Mouse (Mus musculus): Measurements from ENCODE around the gene Sync. TPM values are rescaled to one million over a fixed set of nuclear protein-coding genes. Genes with fewer than 3 reads are reported as not detected.

The Sync gene
- total and polyA plus RNA-seq, 3 experiments: 0.31 to 0.43 TPM; not detected in 1

GRCm38 (mm10) chr4:129276453-129276865, 11.0 kb upstream of the Sync start:
- DNase-seq (ENCODE audit: low read depth, low spot score): peak; percentile 92
- Histone ChIP-seq H3K79me2 (ENCODE audit: control insufficient read depth, insufficient read depth, low read length, poor library complexity) (no peaks in the 10 kb centered on the region), H3K9me3 (replicated peaks; ENCODE audit: insufficient read depth, low read length) (no peaks in the 10 kb centered on the region), H3K9ac (ENCODE audit: control insufficient read depth, low read depth, low read length, poor library complexity, severe bottlenecking) (no peak overlapping the region), H3K27ac (ENCODE audit: control insufficient read depth, low read depth, low read length) (no peak overlapping the region), H3K27me3 (ENCODE audit: control insufficient read depth in 1 of 2, insufficient read depth in 2 of 2, low read length in 2 of 2) (no peaks in the 10 kb centered on the region), H3K4me3 (ENCODE audit: control insufficient read depth in 1 of 2, insufficient read depth in 1 of 2, low read depth in 2 of 2, low read length in 2 of 2) (no peak overlapping the region), H3K36me3 (ENCODE audit: control insufficient read depth in 1 of 2, insufficient read depth in 2 of 2, low read length in 2 of 2) (no peaks in the 10 kb centered on the region), H3K4me1 (ENCODE audit: control insufficient read depth in 1 of 2, insufficient read depth in 2 of 2, low read length in 2 of 2) (peaks cover 0 to 8% of the 10 kb centered on the region in 2 experiments; a peak in 2 of 4 replicates)
- TF ChIP-seq RCOR1 (IDR thresholded peaks at IDR 0.05; ENCODE audit: low read depth, low read length) (no peak), MYB (IDR thresholded peaks at IDR 0.05; ENCODE audit: low read depth, low read length) (no peak), HCFC1 (IDR thresholded peaks at IDR 0.05; ENCODE audit: low read depth, low read length) (peak; percentile 54; the same call in 1 of the 2 replicates), USF2 (IDR thresholded peaks at IDR 0.05; ENCODE audit: borderline replicate concordance in 1 of 2, insufficient read depth in 1 of 2, low read depth in 1 of 2, low read length in 2 of 2) (no peak), MXI1 (IDR thresholded peaks at IDR 0.05; ENCODE audit: low read depth, low read length) (peak; percentile 53; the same call in 1 of the 2 replicates), NRF1 (IDR thresholded peaks at IDR 0.05; ENCODE audit: insufficient read depth, low read depth, low read length, poor library complexity, severe bottlenecking) (no peak), ZKSCAN1 (IDR thresholded peaks at IDR 0.05; ENCODE audit: low read depth, low read length) (no peak), CTCF (IDR thresholded peaks at IDR 0.05 in 2 of 3, conservative IDR thresholded peaks at IDR 0.05 in 1 of 3; ENCODE audit: control insufficient read depth in 1 of 3, insufficient read depth in 1 of 3, low read depth in 2 of 3, low read length in 3 of 3, poor library complexity in 1 of 3, severe bottlenecking in 1 of 3) (peak in 2 of 3 experiments; percentile 98 to 99; a peak in 5 of 6 replicates), MEF2A (IDR thresholded peaks at IDR 0.05; ENCODE audit: extremely low read depth, insufficient replicate concordance, low read depth, low read length, poor library complexity, severe bottlenecking) (no peak), TAL1 (IDR thresholded peaks at IDR 0.05; ENCODE audit: low read length) (0 out of 2 replicates have a peak, but pooled peaks have one; percentile 15), TCF12 (IDR thresholded peaks at IDR 0.05; ENCODE audit: low read depth, low read length) (no peak), CHD2 (IDR thresholded peaks at IDR 0.05; ENCODE audit: low read length) (no peak), E2F4 (IDR thresholded peaks at IDR 0.05; ENCODE audit: borderline replicate concordance, low read depth, low read length) (no peak), GATA1 (IDR thresholded peaks at IDR 0.05; ENCODE audit: low read depth, low read length) (peak; percentile 47), KAT2A (conservative IDR thresholded peaks at IDR 0.05; ENCODE audit: low read depth, low read length) (no peak), JUND (IDR thresholded peaks at IDR 0.05; ENCODE audit: low read depth, low read length) (no peak), SIN3A (IDR thresholded peaks at IDR 0.05; ENCODE audit: low read length) (peak; percentile 64), POLR2AphosphoS2 (IDR thresholded peaks at IDR 0.05; ENCODE audit: low read length) (no peak), RAD21 (IDR thresholded peaks at IDR 0.05; ENCODE audit: low read depth, low read length) (no peak; the same call in none of the 2 replicates), CHD1 (IDR thresholded peaks at IDR 0.05; ENCODE audit: low read depth, low read length) (no peak), EP300 (IDR thresholded peaks at IDR 0.05; ENCODE audit: low read depth in 1 of 2, low read length in 2 of 2) (0 out of 4 replicates have a peak, but pooled peaks of 1 of the 2 experiments have one; percentile 26), TBP (IDR thresholded peaks at IDR 0.05; ENCODE audit: low read depth, low read length) (no peak), MAFK (IDR thresholded peaks at IDR 0.05; ENCODE audit: borderline replicate concordance, low read depth, low read length) (no peak), ELF1 (IDR thresholded peaks at IDR 0.05; ENCODE audit: low read depth, low read length) (peak; percentile 49; the same call in 1 of the 2 replicates), MAX (IDR thresholded peaks at IDR 0.05; ENCODE audit: low read length) (no peak), MYC (IDR thresholded peaks at IDR 0.05; ENCODE audit: low read depth, low read length) (0 out of 2 replicates have a peak, but pooled peaks have one; percentile 47), USF1 (IDR thresholded peaks at IDR 0.05; ENCODE audit: low read depth, low read length) (no peak), SMC3 (IDR thresholded peaks at IDR 0.05; ENCODE audit: low read depth, low read length) (peak; percentile 99), ZC3H11A (IDR thresholded peaks at IDR 0.05; ENCODE audit: low read depth, low read length) (peak; percentile 95), MAZ (IDR thresholded peaks at IDR 0.05; ENCODE audit: low read depth, low read length) (peak; percentile 31; the same call in 1 of the 2 replicates), ZNF384 (IDR thresholded peaks at IDR 0.05; ENCODE audit: low read depth, low read length) (no peak), BHLHE40 (IDR thresholded peaks at IDR 0.05; ENCODE audit: borderline replicate concordance, low read depth, low read length) (no peak), POLR2AphosphoS5 (IDR thresholded peaks at IDR 0.05; ENCODE audit: borderline replicate concordance, low read depth, low read length) (no peak), ZMIZ1 (IDR thresholded peaks at IDR 0.05; ENCODE audit: low read depth, low read length) (no peak), UBTF (IDR thresholded peaks at IDR 0.05; ENCODE audit: borderline replicate concordance, insufficient read depth, low read depth, low read length) (no peak), GABPA (IDR thresholded peaks at IDR 0.05; ENCODE audit: low read depth, low read length) (no peak), NELFE (IDR thresholded peaks at IDR 0.05; ENCODE audit: low read depth, low read length) (no peak)

Data from MEL (cell line).